Comparison of ENCODE assay signal across 11 mouse cellular contexts in the genomic region with DNA sequence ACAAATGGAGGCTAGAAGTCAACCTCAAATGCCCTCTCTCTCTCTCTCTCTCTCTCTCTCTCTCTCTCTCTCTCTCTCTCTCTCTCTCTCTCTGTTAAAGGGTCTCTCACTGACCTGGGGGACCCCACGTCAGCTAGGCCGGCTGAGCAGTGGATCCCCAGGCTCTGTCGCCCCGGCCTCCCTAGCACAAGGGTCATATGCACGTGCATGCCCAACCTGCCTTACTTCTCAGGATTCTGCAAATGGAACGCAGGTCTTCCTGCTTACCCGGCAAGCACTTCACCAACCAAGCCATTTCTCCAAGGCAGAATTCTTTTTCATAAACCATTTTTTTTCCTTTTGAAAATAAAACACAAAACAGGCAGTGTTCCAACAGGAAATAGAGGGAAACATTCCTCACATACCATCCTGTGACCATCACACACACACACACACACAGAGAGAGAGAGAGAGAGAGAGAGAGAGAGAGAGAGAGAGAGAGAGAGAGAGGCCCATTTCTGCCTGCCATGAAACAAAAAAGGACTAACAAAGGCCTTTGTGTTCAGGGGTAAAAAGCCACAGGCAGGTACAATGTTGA.
DNase-seq lines count a peak whose midpoint lies in the region; ATAC-seq and TF ChIP-seq lines count a peak whose summit lies in the region.
"Had no signal": no experiment of that assay in that cellular context is flagged by ENCODE, and none has a peak within 500 bp of the region (broad histone marks: within the 10 kb centered on the region; RNA-seq: fewer than 3 reads in every experiment).

No protein-coding gene starts in this region.

- ATAC-seq in hindbrain, embryonic 12.5 days (ENCODE audit: low FRiP score): no peak
- ATAC-seq in hindbrain, postnatal 0 days: no peak
- ATAC-seq in embryonic facial prominence, embryonic 15.5 days (ENCODE audit: insufficient number of reproducible peaks, low FRiP score, low TSS enrichment, low read depth): no peak
- ATAC-seq in stomach, embryonic 15.5 days (ENCODE audit: insufficient read depth, low FRiP score, low read depth): no peak

- no peak overlapping the region for H3K4me3 ChIP-seq in hindbrain, embryonic 12.5 days
- no peak overlapping the region for H3K4me3 ChIP-seq in hindbrain, postnatal 0 days (ENCODE audit: low read length)
- no peak overlapping the region for H3K4me3 ChIP-seq in embryonic facial prominence, embryonic 15.5 days (replicated peaks)
- no peak overlapping the region for H3K4me3 ChIP-seq in stomach, embryonic 15.5 days (replicated peaks)

- H3K9ac ChIP-seq in hindbrain, embryonic 12.5 days: no peak overlapping the region
- H3K9ac ChIP-seq in hindbrain, postnatal 0 days (replicated peaks; ENCODE audit: low read length): no peak overlapping the region
- H3K9ac ChIP-seq in embryonic facial prominence, embryonic 15.5 days: no peak overlapping the region
- H3K9ac ChIP-seq in stomach, embryonic 15.5 days: no peak overlapping the region

- H3K9me3 ChIP-seq in hindbrain, embryonic 12.5 days (replicated peaks): no peaks in the 10 kb centered on the region
- H3K9me3 ChIP-seq in hindbrain, postnatal 0 days (ENCODE audit: low read length): no peaks in the 10 kb centered on the region
- H3K9me3 ChIP-seq in embryonic facial prominence, embryonic 15.5 days (replicated peaks): no peaks in the 10 kb centered on the region
- no peaks in the 10 kb centered on the region for H3K9me3 ChIP-seq in stomach, embryonic 15.5 days

- H3K4me2 ChIP-seq in hindbrain, embryonic 12.5 days (replicated peaks): no peak overlapping the region
- no peak overlapping the region for H3K4me2 ChIP-seq in hindbrain, postnatal 0 days (ENCODE audit: low read depth, low read length)
- no peak overlapping the region for H3K4me2 ChIP-seq in embryonic facial prominence, embryonic 15.5 days (replicated peaks)
- no peak overlapping the region for H3K4me2 ChIP-seq in stomach, embryonic 15.5 days

- no peaks in the 10 kb centered on the region for H3K27me3 ChIP-seq in hindbrain, embryonic 12.5 days
- H3K27me3 ChIP-seq in hindbrain, postnatal 0 days (ENCODE audit: insufficient read depth, low read length): no peaks in the 10 kb centered on the region
- no peaks in the 10 kb centered on the region for H3K27me3 ChIP-seq in embryonic facial prominence, embryonic 15.5 days
- no peaks in the 10 kb centered on the region for H3K27me3 ChIP-seq in stomach, embryonic 15.5 days (replicated peaks)

- intact Hi-C loops in left cerebral cortex, postnatal 14 days (cut with DNase I): no loop called here

- DNase-seq in hindbrain, postnatal 0 days (ENCODE audit: low spot score): no peak
- peak; percentile 19 for DNase-seq in lung, postnatal 10 days
- DNase-seq in lung, postnatal 4 days: no peak
- DNase-seq in yolk sac, embryonic 10.5 days (ENCODE audit: low spot score): no peak
- no peak for DNase-seq in left cerebral cortex, postnatal 14 days (ENCODE audit: low spot score in 2 of 2)
- DNase-seq: adrenal gland, postnatal 14 days; cerebellum, postnatal 10 days; liver had no signal

- peaks cover 11% of the 10 kb centered on the region; the same call in 1 of the 2 replicates for H3K4me1 ChIP-seq in hindbrain, embryonic 12.5 days
- H3K4me1 ChIP-seq in hindbrain, postnatal 0 days (ENCODE audit: insufficient read depth, low read length): no peaks in the 10 kb centered on the region
- H3K4me1 ChIP-seq in embryonic facial prominence, embryonic 15.5 days: peaks cover 9% of the 10 kb centered on the region; the same call in 1 of the 2 replicates
- H3K4me1 ChIP-seq in stomach, embryonic 15.5 days: peaks cover 10% of the 10 kb centered on the region

- no peaks in the 10 kb centered on the region for H3K36me3 ChIP-seq in hindbrain, embryonic 12.5 days
- no peaks in the 10 kb centered on the region for H3K36me3 ChIP-seq in hindbrain, postnatal 0 days (ENCODE audit: insufficient read depth, low read length)
- no peaks in the 10 kb centered on the region for H3K36me3 ChIP-seq in embryonic facial prominence, embryonic 15.5 days
- H3K36me3 ChIP-seq in stomach, embryonic 15.5 days: no peaks in the 10 kb centered on the region

- 69% methylated on average over 7 of the region's 7 CpGs for whole genome bisulfite sequencing in hindbrain, embryonic 12.5 days
- WGBS in hindbrain, postnatal 0 days: 81% methylated on average over 7 of the region's 7 CpGs
- WGBS in embryonic facial prominence, embryonic 15.5 days: 56% methylated on average over 7 of the region's 7 CpGs
- 58% methylated on average over 7 of the region's 7 CpGs for WGBS in stomach, embryonic 15.5 days

- H3K27ac ChIP-seq in hindbrain, embryonic 12.5 days: peak overlapping the region; percentile 55; the same call in 1 of the 2 replicates
- no peak overlapping the region for H3K27ac ChIP-seq in hindbrain, postnatal 0 days
- H3K27ac ChIP-seq in embryonic facial prominence, embryonic 15.5 days (replicated peaks): peak overlapping the region; percentile 48
- 0 out of 2 replicates have a peak overlapping the region, but pooled peaks have one; percentile 31 for H3K27ac ChIP-seq in stomach, embryonic 15.5 days

- TF ChIP-seq CTCF in hindbrain, postnatal 0 days (IDR thresholded peaks at IDR 0.05; ENCODE audit: low read depth): no peak
